Mouse (Mus musculus) cortical plate, adult 2 months (tissue): ENCODE data around the gene Hal.

ENCODE experiments used
- CTCF ChIP-seq: fragments of 200-500 bp; IDR thresholded peaks from 2 replicates; pipeline ENCODE4 v1.5.1; 2011; ENCODE audit warnings: mild to moderate bottlenecking, control low read depth, low read length; ENCODE audit not compliant: insufficient read depth; ENCODE audit errors: extremely low read depth
- POLR2A ChIP-seq: fragments of 200-500 bp; IDR thresholded peaks from 2 replicates; pipeline ENCODE4 v1.6.1; 2011; ENCODE audit warnings: mild to moderate bottlenecking, low read length, control low read depth; ENCODE audit not compliant: insufficient read depth; ENCODE audit errors: extremely low read depth

- TF ChIP-seq POLR2A (no peak), CTCF (no peak)
These were observed 29.6 kb downstream of the Hal start for GRCm38 (mm10) chr10:93518186-93518585.
